Mouse (Mus musculus): ENCODE measurements around the gene Zfp622.

GRCm38 (mm10) chr15:25949696-25950095 lies 34.5 kb upstream of the Zfp622 start:
- TF ChIP-seq USF1 (IDR thresholded peaks at IDR 0.05; ENCODE audit: low read depth) (no peak), REST (IDR thresholded peaks at IDR 0.05; ENCODE audit: insufficient read depth, insufficient read length) (no peak), POLR2A (IDR thresholded peaks at IDR 0.05; ENCODE audit: insufficient read length, low read depth) (no peak), TCF12 (IDR thresholded peaks at IDR 0.05; ENCODE audit: insufficient read depth, poor library complexity, severe bottlenecking) (no peak)

Data from myocyte (in vitro differentiated cells).